Mouse (Mus musculus) embryonic facial prominence, embryonic 11.5 days (tissue): ENCODE data around the gene Clasp1. TPM values are rescaled to one million over a fixed set of nuclear protein-coding genes. Genes with fewer than 3 reads are reported as not detected.

Experiments
- ATAC-seq: fragments of 200-750 bp; cut with Nextera tagmentation; replicated peaks from 2 replicates; pipeline ENCODE4 v1.8.0; 2017; ENCODE audit warnings: low read depth; ENCODE audit not compliant: insufficient number of reproducible peaks, low FRiP score, low TSS enrichment
- DNase-seq: peaks from one replicate; pipeline ENCODE4 v3.0.0-alpha.2; 2015; ENCODE audit warnings: low spot score
- H3K27ac ChIP-seq: fragments of 300-500 bp; sonication (generic); replicated peaks from 2 replicates; pipeline ENCODE4 v1.5.1; 2014; ENCODE audit warnings: mild to moderate bottlenecking, low read depth, low read length, control low read depth
- H3K27me3 ChIP-seq: fragments of 300-500 bp; sonication (generic); 2 replicates; pipeline ENCODE4 v1.6.1; 2014; ENCODE audit warnings: mild to moderate bottlenecking, low read length, moderate library complexity, mixed read lengths; ENCODE audit not compliant: control insufficient read depth, insufficient read depth
- H3K36me3 ChIP-seq: fragments of 300-500 bp; sonication (generic); replicated peaks from 2 replicates; pipeline ENCODE4 v1.6.1; 2014; ENCODE audit warnings: low read depth, mild to moderate bottlenecking, low read length, moderate library complexity, mixed read lengths; ENCODE audit not compliant: control insufficient read depth, insufficient read depth
- H3K4me1 ChIP-seq: fragments of 300-500 bp; sonication (generic); 2 replicates; pipeline ENCODE4 v1.6.1; 2014; ENCODE audit warnings: low read length, mixed read lengths; ENCODE audit not compliant: control insufficient read depth, insufficient read depth
- H3K4me2 ChIP-seq: fragments of 300-500 bp; sonication (generic); 2 replicates; pipeline ENCODE4 v1.6.1; 2014; ENCODE audit warnings: low read depth, mild to moderate bottlenecking, control low read depth, low read length, moderate library complexity
- H3K4me3 ChIP-seq: fragments of 300-500 bp; sonication (generic); 2 replicates; pipeline ENCODE4 v1.5.1; 2014; ENCODE audit warnings: low read depth, low read length, control low read depth
- H3K9ac ChIP-seq: fragments of 300-500 bp; sonication (generic); replicated peaks from 2 replicates; pipeline ENCODE4 v1.6.1; 2014; ENCODE audit warnings: mild to moderate bottlenecking, control low read depth, low read length
- H3K9me3 ChIP-seq: fragments of 300-500 bp; sonication (generic); replicated peaks from 2 replicates; pipeline ENCODE4 v1.6.1; 2016; ENCODE audit warnings: mild to moderate bottlenecking, low read length, inconsistent platforms, mixed read lengths; ENCODE audit not compliant: control insufficient read depth
- WGBS: fragments of 180-500 bp; shearing (Covaris S2); extraction: QIAGEN DNeasy Blood & Tissue Kit; methylation state at CpG from one replicate; pipeline ENCODE4 v1.1.7; 2014; 5-methylcytosine and 5-hydroxymethylcytosine counted together
- polyA plus RNA-seq: library from polyadenylated mRNA; unstranded; fragments of >200 nt; fragmentation: Nextera tagmentation; extraction: Ambion mirVana; gene quantifications from 2 replicates; pipeline ENCODE4 v1.2.1, GENCODE M21; 2014

Gene Clasp1
- polyA plus RNA-seq, 1 experiment from 2014 or later = 57.7 TPM

- WGBS = 79% methylated on average over 4 of the region's 4 CpGs
Observed at GRCm38 (mm10) chr1:118409249-118409648, 20.4 kb downstream of the Clasp1 start.

GRCm38 (mm10) chr1:118410824-118411223, 22.0 kb downstream of the Clasp1 start:
- Histone ChIP-seq H3K4me2 (no peak overlapping the region), H3K27ac (no peak overlapping the region), H3K9ac (no peak overlapping the region), H3K9me3 (no peaks in the 10 kb centered on the region), H3K4me1 (no peaks in the 10 kb centered on the region), H3K27me3 (no peaks in the 10 kb centered on the region), H3K4me3 (no peak overlapping the region), H3K36me3 (no peaks in the 10 kb centered on the region)
- 90% methylated on average over 5 of the region's 5 CpGs for WGBS
- ATAC-seq (no peak), DNase-seq (no peak)

More at GRCm38 (mm10) chr1:118409249-118409648, 20.4 kb downstream of the Clasp1 start:
- DNase-seq (no peak), ATAC-seq (no peak)
- H3K9ac ChIP-seq = no peak overlapping the region
- no peaks in the 10 kb centered on the region for H3K27me3 ChIP-seq
- H3K4me2 ChIP-seq = no peak overlapping the region
- no peak overlapping the region for H3K4me3 ChIP-seq
- no peaks in the 10 kb centered on the region for H3K36me3 ChIP-seq
- H3K9me3 ChIP-seq = no peaks in the 10 kb centered on the region
- H3K27ac ChIP-seq = no peak overlapping the region
- H3K4me1 ChIP-seq = no peaks in the 10 kb centered on the region

GRCm38 (mm10) chr1:118413169-118413568, 24.3 kb downstream of the Clasp1 start:
- Histone ChIP-seq H3K4me1 (no peaks in the 10 kb centered on the region), H3K4me2 (no peak overlapping the region), H3K9me3 (no peaks in the 10 kb centered on the region), H3K27me3 (no peaks in the 10 kb centered on the region), H3K36me3 (no peaks in the 10 kb centered on the region), H3K27ac (no peak overlapping the region), H3K4me3 (no peak overlapping the region), H3K9ac (no peak overlapping the region)
- no peak for ATAC-seq
- 96% methylated on average over 2 of the region's 2 CpGs for WGBS
- DNase-seq = no peak

- DNase-seq = no peak
Observed at GRCm38 (mm10) chr1:118417047-118417730, 28.3 kb downstream of the Clasp1 start.

GRCm38 (mm10) chr1:118419399-118419798, 30.5 kb downstream of the Clasp1 start:
- H3K4me3 ChIP-seq = no peak overlapping the region
- H3K9ac ChIP-seq = no peak overlapping the region
- no peak for DNase-seq

More at GRCm38 (mm10) chr1:118417047-118417730, 28.3 kb downstream of the Clasp1 start:
- Histone ChIP-seq H3K9ac (no peak overlapping the region), H3K4me1 (no peaks in the 10 kb centered on the region), H3K27ac (no peak overlapping the region), H3K9me3 (no peaks in the 10 kb centered on the region), H3K27me3 (no peaks in the 10 kb centered on the region), H3K4me3 (no peak overlapping the region), H3K4me2 (no peak overlapping the region), H3K36me3 (no peaks in the 10 kb centered on the region; the same call in 1 of the 2 replicates)
- ATAC-seq = no peak
- WGBS = 90% methylated on average over 9 of the region's 9 CpGs

GRCm38 (mm10) chr1:118421149-118421548, 32.3 kb downstream of the Clasp1 start:
- H3K9ac ChIP-seq = no peak overlapping the region
- H3K9me3 ChIP-seq = no peaks in the 10 kb centered on the region
- no peak for ATAC-seq
- no peaks in the 10 kb centered on the region for H3K4me1 ChIP-seq
- no peaks in the 10 kb centered on the region for H3K27me3 ChIP-seq
- 72% methylated on average over 3 of the region's 3 CpGs for WGBS
- H3K4me3 ChIP-seq = no peak overlapping the region
- H3K4me2 ChIP-seq = no peak overlapping the region
- H3K27ac ChIP-seq = no peak overlapping the region
- DNase-seq = no peak
- H3K36me3 ChIP-seq = no peaks in the 10 kb centered on the region; the same call in none of the 2 replicates

More at GRCm38 (mm10) chr1:118419399-118419798, 30.5 kb downstream of the Clasp1 start:
- no peak for ATAC-seq
- H3K36me3 ChIP-seq = no peaks in the 10 kb centered on the region; the same call in none of the 2 replicates
- H3K9me3 ChIP-seq = no peaks in the 10 kb centered on the region
- 92% methylated on average over 8 of the region's 8 CpGs for WGBS
- H3K4me1 ChIP-seq = no peaks in the 10 kb centered on the region
- H3K27me3 ChIP-seq = no peaks in the 10 kb centered on the region
- no peak overlapping the region for H3K27ac ChIP-seq
- H3K4me2 ChIP-seq = no peak overlapping the region

- H3K9ac ChIP-seq = no peak overlapping the region
- WGBS = 79% methylated on average over 6 of the region's 6 CpGs
- H3K4me2 ChIP-seq = no peak overlapping the region
- H3K4me3 ChIP-seq = no peak overlapping the region
- H3K27ac ChIP-seq = no peak overlapping the region
- H3K36me3 ChIP-seq = no peaks in the 10 kb centered on the region; the same call in none of the 2 replicates
- no peaks in the 10 kb centered on the region for H3K4me1 ChIP-seq
- no peaks in the 10 kb centered on the region for H3K27me3 ChIP-seq
- ATAC-seq (no peak; the same call in 1 of the 2 replicates), DNase-seq (no peak)
- H3K9me3 ChIP-seq = no peaks in the 10 kb centered on the region
Observed at GRCm38 (mm10) chr1:118422812-118423211, 34.0 kb downstream of the Clasp1 start.

- 91% methylated on average over 2 of the region's 2 CpGs for WGBS
- no peak overlapping the region for H3K4me2 ChIP-seq
- H3K4me3 ChIP-seq = no peak overlapping the region
- no peak for DNase-seq
- H3K4me1 ChIP-seq = no peaks in the 10 kb centered on the region
- no peak overlapping the region for H3K9ac ChIP-seq
- H3K36me3 ChIP-seq = no peaks in the 10 kb centered on the region; the same call in 1 of the 2 replicates
- ATAC-seq = no peak
- H3K27me3 ChIP-seq = no peaks in the 10 kb centered on the region
- no peaks in the 10 kb centered on the region for H3K9me3 ChIP-seq
- no peak overlapping the region for H3K27ac ChIP-seq
Observed at GRCm38 (mm10) chr1:118425982-118426381, 37.1 kb downstream of the Clasp1 start.
